Mouse (Mus musculus): Measurements from ENCODE around the gene Psg19.

Gene Psg19

GRCm38 (mm10) chr7:18746189-18746860, 52.0 kb downstream of the Psg19 start:
- DNase-seq (ENCODE audit: low read depth, low spot score) = no peak
